Mouse (Mus musculus): ENCODE measurements at regions not wholly inside any gene's neighbourhood (a gene's known extent, or its start where the extent isn't known, plus 50 kb on each side); places are given as distances from the start of the nearest gene placed in this dataset.

GRCm38 (mm10) chr5:74773558-74774429 lies 71.1 kb upstream of the Lnx1 start:
- no peak for DNase-seq (ENCODE audit: low read depth, low spot score)

- no peak for DNase-seq (ENCODE audit: low read depth, low spot score)
These were observed 68.4 kb upstream of the Lnx1 start for GRCm38 (mm10) chr5:74771121-74771520.

GRCm38 (mm10) chr5:74769023-74769422 lies 66.3 kb upstream of the Lnx1 start:
- DNase-seq (ENCODE audit: low read depth, low spot score), result no peak

GRCm38 (mm10) chr5:74767993-74768392 lies 65.3 kb upstream of the Lnx1 start:
- no peak for DNase-seq (ENCODE audit: low read depth, low spot score)

- no peak for DNase-seq (ENCODE audit: low read depth, low spot score)
These were observed 63.5 kb upstream of the Lnx1 start for GRCm38 (mm10) chr5:74766211-74766610.

GRCm38 (mm10) chr5:74765061-74765767 lies 62.5 kb upstream of the Lnx1 start:
- no peak for DNase-seq (ENCODE audit: low read depth, low spot score)

GRCm38 (mm10) chr5:74757557-74757956 lies 54.8 kb upstream of the Lnx1 start:
- DNase-seq (ENCODE audit: low read depth, low spot score), result no peak

- DNase-seq (ENCODE audit: low read depth, low spot score), result peak; percentile 14
These were observed 50.2 kb upstream of the Lnx1 start for GRCm38 (mm10) chr5:74752961-74753360.

Data from R1 (cell line).